Mouse (Mus musculus) hematopoietic stem cell, adult 5-6 weeks (primary cell): ENCODE measurements around the gene Rnf126. TPM values are rescaled to one million over a fixed set of nuclear protein-coding genes. Genes with fewer than 3 reads are reported as not detected.
"Not testable (repeated sequence)": the region's sequence is repeated elsewhere in the genome, so short reads cannot be mapped to it uniquely, and the experiment has no call there.

ENCODE experiments used
- ATAC-seq, 2 experiments: fragments of 125-278 bp in 1 of 2; replicated peaks in 1 of 2; 2 replicates each; pipeline ENCODE4 v1.8.0; 2016 to 2017; ENCODE audit warnings: inconsistent platforms in 2 of 2, mild to moderate bottlenecking in 2 of 2, moderate number of reproducible peaks in 2 of 2, low read depth in 1 of 2, moderate TSS enrichment in 1 of 2; ENCODE audit not compliant: low FRiP score in 2 of 2, poor library complexity in 2 of 2, severe bottlenecking in 2 of 2, insufficient read depth in 1 of 2, low TSS enrichment in 1 of 2
- total RNA-seq: library from RNA; stranded (forward); fragments of 172-1452, 232-1000 nt; gene quantifications from 2 replicates; pipeline ENCODE4 v1.2.3, GENCODE M21; 2017

Gene Rnf126
- total RNA-seq, 1 experiment from 2014 or later: 21.7 TPM

GRCm38 (mm10) chr10:79777103-79777531, 10.4 kb upstream of the Rnf126 start, which contains the start of gene Fstl3:
TSS of gene Fstl3 (plus strand) at chr10:79777272.
- no peak for ATAC-seq

GRCm38 (mm10) chr10:79774486-79775279, 7.9 kb upstream of the Rnf126 start:
- ATAC-seq: no peak

GRCm38 (mm10) chr10:79773208-79773607, 6.5 kb upstream of the Rnf126 start:
- no peak for ATAC-seq

- ATAC-seq: no peak
Measured at GRCm38 (mm10) chr10:79772320-79772719, 5.6 kb upstream of the Rnf126 start.

GRCm38 (mm10) chr10:79769329-79769728, 2.6 kb upstream of the Rnf126 start:
- ATAC-seq: no peak

- no peak for ATAC-seq
Measured at GRCm38 (mm10) chr10:79768400-79768799, 1.6 kb upstream of the Rnf126 start.

- peak in 1 of 2 experiments; percentile 33; a peak in 3 of 4 replicates for ATAC-seq
Measured at GRCm38 (mm10) chr10:79767372-79768244, 856 bp upstream of the Rnf126 start.

GRCm38 (mm10) chr10:79766001-79766507, 698 bp downstream of the Rnf126 start:
- ATAC-seq: no peak

GRCm38 (mm10) chr10:79765228-79765745, 1.5 kb downstream of the Rnf126 start:
- no peak for ATAC-seq

- no peak for ATAC-seq
Measured at GRCm38 (mm10) chr10:79764234-79764633, 2.5 kb downstream of the Rnf126 start.

GRCm38 (mm10) chr10:79762875-79763274, 3.9 kb downstream of the Rnf126 start:
- no peak for ATAC-seq

GRCm38 (mm10) chr10:79760603-79761143, 6.1 kb downstream of the Rnf126 start:
- no peak for ATAC-seq

GRCm38 (mm10) chr10:79759675-79760074, 7.1 kb downstream of the Rnf126 start:
- not testable (repeated sequence) for ATAC-seq

GRCm38 (mm10) chr10:79756660-79757059, 10.1 kb downstream of the Rnf126 start:
- no peak for ATAC-seq

- ATAC-seq: no peak
Measured at GRCm38 (mm10) chr10:79755854-79756253, 10.9 kb downstream of the Rnf126 start.

- ATAC-seq: peak; percentile 17 to 64
Measured at GRCm38 (mm10) chr10:79754856-79755516, 11.8 kb downstream of the Rnf126 start, which contains the start of gene Fgf22. TSS of gene Fgf22 (plus strand) at chr10:79755076.

- no peak for ATAC-seq
Measured at GRCm38 (mm10) chr10:79748496-79748895, 18.3 kb downstream of the Rnf126 start.
